Mouse (Mus musculus): ENCODE data around the gene Ofcc1. TPM values are rescaled to one million over a fixed set of nuclear protein-coding genes. Genes with fewer than 3 reads are reported as not detected.

Gene Ofcc1
- polyA plus RNA-seq (2012), result not detected in 2 replicates

DNA sequence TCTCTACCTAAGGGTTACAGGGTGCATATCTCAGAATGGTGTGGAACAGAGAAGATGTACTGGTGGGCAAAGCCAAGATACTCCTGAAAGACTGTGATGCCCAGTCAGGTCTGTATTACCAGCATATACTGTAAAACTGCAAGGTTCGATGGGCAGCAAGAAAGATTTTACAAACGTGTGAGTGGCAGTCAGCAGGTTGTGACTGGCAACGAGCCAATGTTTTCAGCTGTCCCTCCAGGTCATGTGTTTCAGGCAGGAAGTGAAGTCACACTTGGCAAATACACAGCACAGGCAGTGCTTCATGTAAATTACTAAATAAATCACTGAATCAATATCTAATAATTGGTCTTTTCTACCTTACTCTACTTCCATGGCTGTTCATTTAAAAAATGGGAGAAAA, at the start of gene Ofcc1:
Gene Ofcc1, minus strand, starts transcription at position 163 of the 400 bp plus-strand sequence.
- no peak for TF ChIP-seq GATA1 (IDR thresholded peaks at IDR 0.05; ENCODE audit: low read length)

DNA sequence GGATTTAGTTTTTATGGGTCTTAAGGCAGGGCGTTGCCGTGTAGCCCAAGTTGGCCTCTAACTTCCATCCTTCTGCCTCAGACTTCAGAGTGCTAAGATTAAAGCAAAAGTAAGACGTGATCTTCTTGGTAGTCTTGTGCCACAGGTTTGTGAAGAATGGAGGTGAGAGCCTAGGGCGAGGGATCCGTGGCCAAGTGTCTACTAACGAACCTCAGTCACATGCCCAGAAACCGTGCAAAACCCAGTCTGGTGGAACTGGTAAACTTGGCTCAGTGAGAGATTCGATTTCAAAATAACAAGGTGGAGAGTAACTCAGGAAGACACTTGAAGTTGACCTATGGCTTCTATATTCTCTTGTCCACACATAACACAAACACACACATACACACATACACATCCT, 28.9 kb upstream of the Ofcc1 start:
- TF ChIP-seq GATA1 (IDR thresholded peaks at IDR 0.05; ENCODE audit: low read length), result no peak

GRCm38 (mm10) chr13:40387446-40387845, 26.2 kb upstream of the Ofcc1 start:
- TF ChIP-seq GATA1 (IDR thresholded peaks at IDR 0.05; ENCODE audit: low read length), result no peak

- TF ChIP-seq GATA1 (IDR thresholded peaks at IDR 0.05; ENCODE audit: low read length), result no peak
Measured at GRCm38 (mm10) chr13:40384962-40385361, 23.7 kb upstream of the Ofcc1 start.

- TF ChIP-seq GATA1 (IDR thresholded peaks at IDR 0.05; ENCODE audit: low read length), result no peak
Measured at GRCm38 (mm10) chr13:40376773-40377172, 15.5 kb upstream of the Ofcc1 start.

DNA sequence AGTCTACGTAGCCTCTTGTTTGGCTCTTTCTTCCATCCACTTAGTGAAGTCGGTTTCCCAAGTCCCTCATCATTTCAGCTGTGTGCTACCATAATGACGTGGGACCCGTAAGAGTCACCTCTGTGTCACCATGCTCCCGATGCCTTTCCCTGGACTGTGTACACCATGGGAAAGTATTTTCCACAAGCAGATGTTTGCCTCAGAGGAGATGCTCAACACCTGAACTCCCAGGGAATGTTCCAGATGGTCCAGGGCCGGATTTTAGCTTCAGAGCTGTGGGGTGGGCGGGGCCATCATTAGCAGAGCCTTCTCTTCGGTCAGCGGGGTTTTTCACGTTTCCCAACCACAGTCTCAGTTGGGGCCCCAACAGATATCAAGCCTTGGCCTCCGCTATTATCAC, 5.5 kb upstream of the Ofcc1 start:
- TF ChIP-seq GATA1 (IDR thresholded peaks at IDR 0.05; ENCODE audit: low read length), result no peak

DNA sequence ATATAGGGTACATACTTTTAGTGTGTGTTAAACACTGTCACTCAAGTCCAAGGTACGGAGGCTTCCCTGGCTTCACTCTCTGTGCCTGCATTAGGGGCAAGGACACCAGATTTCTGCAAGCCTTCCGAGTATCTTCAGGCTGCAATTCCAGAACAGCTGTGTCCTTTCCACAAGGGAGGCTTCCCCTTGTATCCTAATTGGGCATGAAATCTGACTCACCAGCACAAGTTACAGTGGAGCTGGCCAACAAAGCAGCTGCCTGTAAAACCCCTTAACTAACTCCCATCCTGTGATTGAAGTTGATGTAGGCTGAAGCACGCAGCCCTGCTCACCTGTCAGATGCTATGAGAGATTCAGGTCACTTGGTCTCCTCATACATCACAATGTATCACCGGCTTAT, 3.6 kb upstream of the Ofcc1 start:
- no peak for TF ChIP-seq GATA1 (IDR thresholded peaks at IDR 0.05; ENCODE audit: low read length)

- TF ChIP-seq GATA1 (IDR thresholded peaks at IDR 0.05; ENCODE audit: low read length), result no peak
Measured at GRCm38 (mm10) chr13:40360692-40361091, 558 bp downstream of the Ofcc1 start.

GRCm38 (mm10) chr13:40347045-40347444, 14.2 kb downstream of the Ofcc1 start:
- TF ChIP-seq GATA1 (IDR thresholded peaks at IDR 0.05; ENCODE audit: low read length), result no peak

DNA sequence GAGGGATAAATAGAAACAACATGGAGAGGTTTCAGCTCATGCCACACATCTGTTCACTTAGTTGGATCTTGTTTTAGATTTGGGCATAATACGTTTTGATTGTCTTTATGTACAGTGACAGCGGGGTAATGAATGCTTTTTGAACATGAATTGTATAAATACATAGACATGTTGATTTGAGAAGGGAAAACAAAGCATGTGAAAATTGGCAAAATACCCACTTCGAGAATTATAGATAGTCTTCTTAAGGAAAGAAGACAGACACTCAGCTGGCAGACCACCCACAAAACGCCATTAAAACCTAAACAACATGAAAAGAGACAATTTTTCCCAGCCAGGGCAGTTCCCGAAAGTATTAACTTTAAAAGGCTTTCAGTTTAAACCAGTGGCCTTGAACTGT, 37.9 kb downstream of the Ofcc1 start:
- TF ChIP-seq GATA1 (IDR thresholded peaks at IDR 0.05; ENCODE audit: low read length), result no peak

GRCm38 (mm10) chr13:40320814-40321525, 40.3 kb downstream of the Ofcc1 start:
- TF ChIP-seq GATA1 (IDR thresholded peaks at IDR 0.05; ENCODE audit: low read length), result no peak

- TF ChIP-seq GATA1 (IDR thresholded peaks at IDR 0.05; ENCODE audit: low read length), result no peak
Measured at GRCm38 (mm10) chr13:40317731-40318130, 43.5 kb downstream of the Ofcc1 start.

DNA sequence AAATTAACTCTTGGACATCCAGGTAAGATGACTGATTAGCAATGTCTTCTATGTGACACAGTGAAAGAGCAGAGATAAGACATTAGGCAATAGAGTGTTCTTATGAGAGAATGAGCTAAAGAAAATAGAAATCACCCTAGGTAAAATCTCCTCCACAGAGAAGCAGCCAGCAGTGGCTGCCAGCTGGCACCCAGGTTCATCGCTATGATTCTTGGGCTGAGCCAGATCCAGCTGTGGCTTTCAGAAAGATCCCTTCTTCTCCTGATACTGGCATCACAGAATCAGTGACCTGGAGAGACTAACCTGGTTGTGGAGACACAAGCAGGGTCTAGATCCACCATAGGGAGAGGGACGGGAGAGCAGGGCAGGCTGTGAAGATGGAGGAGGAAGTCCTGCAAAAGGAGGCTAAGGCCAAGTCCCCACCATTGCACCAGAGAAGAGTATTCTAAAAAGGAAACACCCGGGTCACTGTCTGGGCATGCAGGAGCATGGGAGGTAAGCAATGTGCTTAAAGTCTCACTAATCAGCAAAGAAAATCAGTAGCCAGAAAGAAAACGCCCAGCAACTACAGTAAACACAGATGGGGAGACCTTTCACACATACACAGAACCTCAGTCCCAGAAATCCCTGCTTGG, 46.0 kb downstream of the Ofcc1 start:
- TF ChIP-seq GATA1 (IDR thresholded peaks at IDR 0.05; ENCODE audit: low read length), result no peak

DNA sequence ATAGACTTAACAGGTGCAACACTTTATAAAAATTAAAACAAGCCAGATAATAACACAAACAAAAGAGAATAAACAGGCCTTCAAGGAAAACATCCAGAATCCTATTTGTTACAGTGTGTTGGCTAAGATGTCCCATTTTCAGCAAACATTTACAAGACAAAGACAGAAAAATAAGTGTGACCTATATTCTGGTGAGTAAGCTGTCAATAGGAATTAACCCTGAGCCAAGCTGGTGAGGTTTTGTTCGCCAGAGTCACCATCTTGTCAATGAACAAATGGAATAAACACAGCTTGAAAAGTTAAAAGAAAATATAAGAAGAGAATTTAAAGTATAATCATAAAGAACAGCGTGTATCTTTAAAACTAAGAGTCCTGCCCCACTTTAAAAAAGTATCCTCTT, 68.4 kb downstream of the Ofcc1 start:
- no peak for TF ChIP-seq GATA1 (IDR thresholded peaks at IDR 0.05; ENCODE audit: low read length)

GRCm38 (mm10) chr13:40290846-40291245, 70.4 kb downstream of the Ofcc1 start:
- TF ChIP-seq GATA1 (IDR thresholded peaks at IDR 0.05; ENCODE audit: low read length), result no peak

DNA sequence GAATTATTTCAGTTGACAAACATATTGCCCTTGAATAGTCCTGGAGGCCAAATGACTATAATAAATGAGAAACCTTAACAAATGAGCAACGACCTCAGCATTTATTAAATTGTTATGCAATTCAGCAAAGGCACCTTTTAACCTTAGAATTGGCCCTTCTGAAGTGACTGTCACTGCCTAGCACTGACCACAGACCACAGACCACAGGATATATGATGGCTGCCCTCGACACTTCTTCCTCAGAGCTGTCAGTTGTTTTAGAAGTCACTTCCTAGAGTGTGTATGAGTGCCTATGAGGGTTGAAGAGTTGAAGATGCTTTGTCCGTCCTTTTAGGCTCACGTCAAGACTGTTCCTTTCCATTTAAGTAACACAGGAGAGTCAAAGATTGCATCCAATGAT, 72.6 kb downstream of the Ofcc1 start:
- no peak for TF ChIP-seq GATA1 (IDR thresholded peaks at IDR 0.05; ENCODE audit: low read length)

Data from G1E-ER4 (cell line).